Mouse (Mus musculus) C2C12 (cell line): Measurements from ENCODE around the gene Bub3.

Source experiments
- CEBPB ChIP-seq: IDR thresholded peaks from one replicate; pipeline ENCODE4 v1.6.1; 2011; ENCODE audit warnings: low read depth, mild to moderate bottlenecking, control low read depth, moderate library complexity
- CTCF ChIP-seq: IDR thresholded peaks from one replicate; pipeline ENCODE4 v1.5.1; 2011; ENCODE audit not compliant: control insufficient read depth, insufficient read depth, insufficient read length
- MAX ChIP-seq: IDR thresholded peaks from one replicate; pipeline ENCODE4 v1.6.1; 2011; ENCODE audit warnings: mild to moderate bottlenecking, control low read depth
- MYOD1 ChIP-seq: IDR thresholded peaks from one replicate; pipeline ENCODE4 v1.6.1; 2011; ENCODE audit warnings: low read depth; ENCODE audit not compliant: control insufficient read depth, insufficient read length
- USF1 ChIP-seq: IDR thresholded peaks from one replicate; pipeline ENCODE4 v1.6.1; 2011; ENCODE audit warnings: low read depth, mild to moderate bottlenecking, control low read depth, moderate library complexity

GRCm38 (mm10) chr7:131545701-131546385 lies 14.2 kb upstream of the Bub3 start:
- TF ChIP-seq USF1: no peak
- no peak for TF ChIP-seq CTCF
- no peak for TF ChIP-seq CEBPB
- no peak for TF ChIP-seq MAX
- TF ChIP-seq MYOD1: no peak
